Mouse (Mus musculus): ENCODE measurements around the gene Ralbp1.

GRCm38 (mm10) chr17:65813763-65814162, 71.8 kb downstream of the Ralbp1 start:
- TF ChIP-seq POLR2A (IDR thresholded peaks at IDR 0.05; ENCODE audit: control insufficient read depth, low read depth, low read length): no peak
- no peak for TF ChIP-seq CTCF (IDR thresholded peaks at IDR 0.05; ENCODE audit: control insufficient read depth, insufficient read depth, insufficient replicate concordance, low read depth, low read length)
